Comparison of ENCODE assay signal across 39 mouse cellular contexts in the genomic region with DNA sequence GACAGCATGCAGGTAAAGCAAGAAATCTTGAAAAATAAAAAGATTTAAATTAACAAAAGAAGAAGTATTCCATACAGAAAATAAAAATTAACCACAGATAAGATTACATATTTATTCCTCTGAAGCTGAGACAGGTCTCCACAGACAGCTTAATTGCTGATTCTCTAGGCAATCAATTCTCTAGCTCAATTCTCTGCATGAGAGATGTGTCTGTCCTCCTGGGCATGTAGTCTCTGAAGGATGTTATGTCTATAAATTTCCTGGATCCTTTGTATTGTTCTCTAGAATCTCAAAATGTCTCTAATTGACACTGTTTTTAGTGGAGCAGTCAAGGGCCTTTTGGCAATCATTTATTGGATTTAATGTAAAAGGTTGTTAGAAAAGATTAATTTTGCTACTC. TPM values are rescaled to one million over a fixed set of nuclear protein-coding genes. Genes with fewer than 3 reads are reported as not detected.
"Had no signal": no experiment of that assay in that cellular context is flagged by ENCODE, and none has a peak within 500 bp of the region (broad histone marks: within the 10 kb centered on the region; RNA-seq: fewer than 3 reads in every experiment).

A gene (plus strand): TSS at position 301 of the 400 bp plus-strand sequence.

- H3K4me1 ChIP-seq: limb, embryonic 10.5 days; limb, embryonic 12.5 days; limb, embryonic 13.5 days; limb, embryonic 15.5 days; liver, embryonic 12.5 days; liver, embryonic 13.5 days; liver, embryonic 15.5 days; lung, embryonic 15.5 days; midbrain, embryonic 10.5 days; midbrain, embryonic 12.5 days; midbrain, embryonic 13.5 days; midbrain, embryonic 15.5 days; neural tube, embryonic 12.5 days had no signal

- H3K4me3 ChIP-seq: limb, embryonic 10.5 days; limb, embryonic 12.5 days; limb, embryonic 13.5 days; limb, embryonic 15.5 days; liver, embryonic 12.5 days; liver, embryonic 13.5 days; liver, embryonic 15.5 days; lung, embryonic 15.5 days; megakaryocyte, embryonic 14.5 days; midbrain, embryonic 10.5 days; midbrain, embryonic 12.5 days; midbrain, embryonic 13.5 days; midbrain, embryonic 15.5 days; myocyte; neural tube, embryonic 12.5 days had no signal

- DNase-seq: left cerebral cortex, postnatal 4 days; liver; liver, embryonic 13.5 days; liver, postnatal 0 days; lung, adult 18-20 months; lung, adult 2 months; lung, embryonic 14.5 days; lung, postnatal 10 days; lung, postnatal 14 days; lung, postnatal 36 days; lung, postnatal 4 days; midbrain, embryonic 14.5 days had no signal

- H3K27ac ChIP-seq: limb, embryonic 10.5 days; limb, embryonic 12.5 days; limb, embryonic 13.5 days; limb, embryonic 15.5 days; liver, embryonic 12.5 days; liver, embryonic 13.5 days; liver, embryonic 14.5 days; liver, embryonic 15.5 days; lung, embryonic 15.5 days; macrophage; midbrain, embryonic 10.5 days; midbrain, embryonic 12.5 days; midbrain, embryonic 13.5 days; midbrain, embryonic 15.5 days; neural tube, embryonic 12.5 days had no signal

RNA-seq across cellular contexts. Expression of the gene that starts here (rescaled TPM):
- polyA plus RNA-seq: limb, embryonic 10.5 days; limb, embryonic 11.5 days; limb, embryonic 12.5 days; limb, embryonic 13.5 days; limb, embryonic 14.5 days; limb, embryonic 15.5 days; liver, adult 2 months; liver, embryonic 11.5 days; liver, embryonic 12.5 days; liver, embryonic 13.5 days; liver, embryonic 14.5 days; liver, embryonic 15.5 days; liver, embryonic 16.5 days; liver, postnatal 0 days; lung, adult 2 months; lung, embryonic 14.5 days; lung, embryonic 15.5 days; lung, embryonic 16.5 days; lung, postnatal 0 days; macrophage; midbrain, embryonic 10.5 days; midbrain, embryonic 11.5 days; midbrain, embryonic 12.5 days; midbrain, embryonic 13.5 days; midbrain, embryonic 14.5 days; midbrain, embryonic 15.5 days; midbrain, embryonic 16.5 days; midbrain, postnatal 0 days; myocyte; neural tube, embryonic 11.5 days; neural tube, embryonic 12.5 days had no signal
